Mouse (Mus musculus) urinary bladder, adult 18-20 months (tissue): ENCODE measurements at regions not wholly inside any gene's neighbourhood (a gene's known extent, or its start where the extent isn't known, plus 50 kb on each side); places are given as distances from the start of the nearest gene placed in this dataset.

ENCODE experiments used
- DNase-seq, 2 experiments: peaks; one replicate each; pipeline ENCODE4 v3.0.0; 2022; ENCODE audit warnings: low spot score in 2 of 2, mixed read lengths in 2 of 2

- DNase-seq, result peak in 1 of 2 experiments; percentile 6
These were observed 87.1 kb upstream of the Gpc5 start for GRCm38 (mm10) chr14:115004733-115005405.

GRCm38 (mm10) chr14:115010877-115011276 is 81.1 kb upstream of the Gpc5 start:
- no peak for DNase-seq

DNA sequence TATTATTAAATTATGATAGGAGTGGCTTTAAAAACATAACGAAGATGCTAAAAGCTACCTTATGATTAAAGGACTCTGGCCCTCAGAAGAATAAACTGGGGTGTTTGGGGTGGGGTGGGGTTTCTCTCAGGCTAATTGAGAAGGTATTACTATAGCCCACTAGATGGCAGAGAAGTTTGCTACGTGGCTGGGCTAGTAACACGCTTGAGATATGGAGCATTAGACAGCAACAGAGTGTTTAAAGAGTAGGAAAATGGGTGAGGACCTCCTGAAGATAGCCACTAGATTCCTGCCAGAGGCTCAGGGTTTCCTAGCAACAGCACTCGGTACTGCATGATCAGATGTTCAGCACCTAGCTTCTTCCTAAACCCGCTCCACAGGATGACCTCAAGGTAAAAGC is 76.7 kb upstream of the Gpc5 start:
- DNase-seq, result no peak

GRCm38 (mm10) chr14:115017410-115018153 is 74.4 kb upstream of the Gpc5 start:
- peak; percentile 40 to 43 for DNase-seq

- DNase-seq, result no peak
These were observed 64.0 kb upstream of the Gpc5 start for GRCm38 (mm10) chr14:115028011-115028410.

DNA sequence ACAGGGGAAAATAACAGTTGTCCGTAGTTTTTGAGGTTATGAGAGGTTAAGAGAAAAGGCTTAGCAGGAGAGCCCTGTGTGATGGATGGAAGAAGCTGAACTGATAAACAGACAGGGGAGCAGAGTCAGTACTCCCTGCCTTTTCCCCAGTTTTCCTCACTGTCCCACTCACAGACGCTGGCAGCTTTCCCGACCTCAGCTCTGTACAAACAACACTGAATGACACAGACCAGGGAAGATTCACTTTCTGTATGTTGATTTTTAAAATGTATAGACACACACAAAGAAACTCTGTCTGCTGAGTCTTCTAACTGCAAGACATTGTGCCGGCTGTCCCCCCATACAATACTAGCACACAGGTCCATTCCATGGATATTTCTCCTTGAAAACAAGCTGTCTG is 60.3 kb upstream of the Gpc5 start:
- DNase-seq, result no peak

- DNase-seq, result no peak
These were observed 58.5 kb upstream of the Gpc5 start for GRCm38 (mm10) chr14:115033375-115033969.

GRCm38 (mm10) chr14:115034718-115035437 is 57.1 kb upstream of the Gpc5 start:
- DNase-seq, result no peak

- DNase-seq, result no peak
These were observed 54.8 kb upstream of the Gpc5 start for GRCm38 (mm10) chr14:115037086-115037793.

DNA sequence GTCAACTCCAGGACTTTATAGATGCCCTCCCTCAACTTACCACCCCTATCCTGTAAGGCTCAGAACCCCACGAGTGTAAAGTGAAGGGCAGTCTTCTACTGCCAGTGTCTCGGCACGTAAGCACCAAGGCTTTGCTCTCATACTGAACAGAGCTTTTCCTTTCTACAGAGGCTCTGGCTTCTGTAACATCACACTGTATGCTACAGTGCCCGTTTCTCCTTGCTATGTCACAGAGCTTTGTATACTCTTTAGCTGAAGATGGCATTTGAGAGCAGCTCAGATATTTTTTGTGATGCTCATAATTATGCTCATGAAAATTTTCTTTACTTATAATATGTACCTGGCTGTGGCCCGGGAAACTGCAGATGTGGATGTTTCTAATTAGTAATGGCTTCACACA is 53.2 kb upstream of the Gpc5 start:
- no peak for DNase-seq

DNA sequence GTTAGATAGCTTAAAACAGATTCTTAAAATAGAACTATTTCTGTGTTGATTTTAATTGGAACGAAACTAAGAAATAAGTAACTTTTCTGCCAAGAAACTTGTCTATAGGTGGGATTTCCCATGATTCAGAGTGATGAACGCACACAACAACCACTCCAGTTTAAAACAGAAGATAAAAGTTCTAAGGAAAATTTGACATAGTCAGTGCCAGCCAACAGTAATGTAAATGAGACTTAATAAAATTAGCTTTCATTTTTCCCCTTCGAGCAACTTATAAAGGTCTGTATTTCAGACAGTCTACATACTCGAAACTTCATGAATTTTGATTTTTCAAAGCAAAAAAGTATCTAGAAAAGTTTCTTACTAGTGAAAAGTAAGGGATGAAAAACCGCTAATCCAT is 52.5 kb upstream of the Gpc5 start:
- DNase-seq, result no peak

DNA sequence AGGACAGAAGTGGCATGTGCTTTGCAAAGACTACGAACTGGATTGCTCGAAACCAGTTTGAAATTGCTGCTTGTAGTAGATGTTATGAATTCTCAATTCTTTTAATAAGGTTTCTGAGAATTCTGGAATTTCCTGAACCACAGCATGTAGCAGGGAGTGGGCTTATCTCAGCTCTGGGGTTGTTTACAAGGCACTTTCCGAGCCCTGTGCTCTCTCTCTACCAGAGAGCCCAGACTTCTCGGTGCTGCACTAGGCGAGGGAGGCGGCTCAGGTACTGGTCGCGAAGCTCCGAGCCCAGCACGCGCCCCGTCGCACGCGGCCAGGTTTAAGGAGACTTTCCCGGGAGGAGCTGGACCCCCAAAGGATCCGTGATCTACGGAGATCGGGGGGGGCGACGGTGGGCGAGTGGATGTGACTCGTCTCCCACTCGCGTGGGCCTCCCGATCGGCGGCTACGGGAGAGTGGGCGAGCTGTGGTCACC is 51.9 kb upstream of the Gpc5 start:
- DNase-seq, result peak in 1 of 2 experiments; percentile 57

DNA sequence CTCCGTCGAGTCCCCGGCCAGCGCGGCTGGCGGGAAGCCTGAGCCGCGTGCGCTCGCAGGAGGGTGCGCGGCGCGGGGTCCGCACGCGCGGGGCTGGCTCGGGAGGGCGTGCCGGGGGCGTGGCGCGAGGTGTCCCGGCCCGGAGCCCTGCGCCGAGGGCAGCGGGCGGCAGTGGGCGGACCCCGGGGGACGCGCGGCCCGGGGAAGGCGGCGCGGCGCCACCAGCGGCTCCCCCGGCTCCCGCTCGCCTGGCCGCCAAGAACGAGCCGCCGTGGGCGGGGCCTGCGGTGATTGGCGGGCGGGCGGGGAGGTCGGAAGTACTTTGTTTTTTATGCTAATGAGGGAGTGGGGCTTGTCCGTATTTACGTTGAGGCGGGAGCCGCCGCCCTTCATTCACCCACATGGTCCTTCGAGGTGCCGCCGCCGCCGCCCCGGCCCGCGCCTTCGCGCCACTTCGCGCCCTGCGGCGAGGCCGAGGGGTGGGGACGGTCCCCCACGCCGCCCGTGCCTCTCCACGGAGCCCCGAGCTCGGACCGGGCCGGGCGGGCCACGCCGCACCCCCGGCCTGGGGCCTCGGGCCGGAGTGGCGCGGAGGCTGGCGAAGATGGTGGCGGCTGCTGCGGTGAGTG is 51.3 kb upstream of the Gpc5 start:
- DNase-seq, result peak; percentile 80 to 82

- DNase-seq, result peak in 1 of 2 experiments; percentile 38
These were observed 50.5 kb upstream of the Gpc5 start for GRCm38 (mm10) chr14:115041336-115042054.

GRCm38 (mm10) chr14:115042055-115042564 is 49.9 kb upstream of the Gpc5 start:
- DNase-seq, result peak; percentile 63 to 78
